Mouse (Mus musculus) embryo, embryonic 11 days (tissue): ENCODE results near the gene Ston2.

Experiments
- DNase-seq: peaks from one replicate; pipeline ENCODE4 v3.0.0-alpha.2; 2015

Gene Ston2

GRCm38 (mm10) chr12:91696231-91696630 lies 92.0 kb downstream of the Ston2 start:
- no peak for DNase-seq

DNA sequence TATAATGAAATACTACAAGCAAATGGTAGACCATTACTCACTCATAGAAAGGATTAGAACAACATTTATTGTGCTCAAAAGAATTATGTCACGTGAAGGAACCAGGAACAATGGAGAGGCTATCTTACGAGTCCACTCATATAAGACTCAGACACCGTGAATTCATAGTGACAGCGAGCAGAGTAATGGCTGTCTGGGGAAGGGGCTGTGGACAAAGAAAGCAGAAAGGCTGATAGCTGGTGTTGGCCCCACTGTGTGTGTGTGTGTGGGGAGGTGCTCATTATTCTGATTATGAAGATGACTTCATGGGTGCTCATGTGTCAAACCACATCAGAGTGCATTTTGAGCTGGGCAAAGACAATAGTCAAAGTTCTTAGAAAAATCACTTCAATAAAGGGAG lies 92.4 kb downstream of the Ston2 start:
- DNase-seq, result no peak

DNA sequence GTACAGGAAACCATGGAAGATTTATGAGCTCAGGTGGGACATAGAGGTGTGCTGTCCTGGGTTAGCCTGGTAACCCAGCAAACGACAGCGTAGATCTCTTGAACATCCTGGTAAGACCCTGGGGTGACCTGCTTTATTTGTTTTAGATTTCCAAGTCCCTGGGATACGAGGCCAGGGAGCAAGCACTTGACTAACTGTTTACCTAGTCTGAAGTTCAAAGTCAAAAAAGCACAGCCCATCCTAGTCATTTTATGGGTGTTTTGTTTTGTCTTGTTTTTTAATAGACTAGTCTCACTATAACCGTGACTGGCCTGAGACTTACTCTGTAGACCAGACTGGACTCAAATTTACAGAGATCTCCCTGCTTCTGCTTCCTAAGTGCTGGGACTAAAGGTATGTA lies 93.4 kb downstream of the Ston2 start:
- no peak for DNase-seq

DNA sequence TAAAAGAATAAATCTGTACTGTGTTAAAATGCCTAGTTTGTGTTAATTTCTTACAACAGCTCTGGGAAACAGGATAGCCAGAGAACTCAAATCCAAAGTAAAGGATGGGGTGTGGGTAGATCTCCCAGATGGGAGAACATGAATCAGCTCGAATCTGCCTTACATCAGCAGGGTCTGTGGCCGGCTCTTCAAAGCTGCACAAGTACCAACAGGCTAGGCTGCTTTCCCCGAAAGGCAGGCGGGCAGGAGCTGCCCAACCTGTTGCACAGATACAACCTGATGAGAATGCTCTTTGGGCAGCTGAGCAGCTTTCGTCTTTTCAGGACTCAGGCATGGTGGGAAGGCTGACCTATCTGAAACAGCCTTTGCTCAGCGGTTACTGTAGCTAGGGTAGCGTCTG lies 94.6 kb downstream of the Ston2 start:
- DNase-seq, result peak; percentile 16

GRCm38 (mm10) chr12:91692991-91693390 lies 95.2 kb downstream of the Ston2 start:
- DNase-seq, result no peak

GRCm38 (mm10) chr12:91685674-91686290 lies 102.4 kb downstream of the Ston2 start:
- peak; percentile 40 for DNase-seq

- peak; percentile 22 for DNase-seq
Observed at GRCm38 (mm10) chr12:91684840-91685415, 103.3 kb downstream of the Ston2 start.

GRCm38 (mm10) chr12:91684101-91684839 lies 103.9 kb downstream of the Ston2 start:
- DNase-seq, result peak; percentile 83

DNA sequence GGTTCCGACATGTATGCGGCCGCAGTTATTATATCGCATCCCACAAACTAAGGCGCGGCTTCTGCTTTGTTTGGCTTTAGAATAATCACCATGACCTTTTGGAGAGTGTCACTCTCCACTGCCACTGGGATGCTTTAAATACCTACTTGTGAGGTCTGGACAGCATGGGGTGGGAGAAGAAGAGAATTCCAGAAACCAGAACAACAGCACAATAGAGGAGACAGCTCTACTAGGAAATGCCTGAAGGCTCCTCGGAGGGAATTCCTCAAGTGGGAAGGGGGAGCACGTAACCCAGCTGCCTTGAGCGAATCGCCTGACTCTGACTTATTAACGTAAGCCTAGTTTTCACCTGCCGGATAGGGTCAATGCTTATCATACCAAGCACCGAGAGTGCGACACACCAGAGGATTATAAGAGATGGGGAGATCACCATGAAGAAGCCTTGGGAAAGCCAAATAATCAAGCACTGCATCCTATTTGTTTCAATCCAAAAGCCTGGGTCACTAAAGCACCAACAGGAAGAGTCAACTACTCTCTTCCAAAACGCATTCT lies 104.6 kb downstream of the Ston2 start:
- peak; percentile 42 for DNase-seq

GRCm38 (mm10) chr12:91683096-91683495 lies 105.1 kb downstream of the Ston2 start:
- no peak for DNase-seq

DNA sequence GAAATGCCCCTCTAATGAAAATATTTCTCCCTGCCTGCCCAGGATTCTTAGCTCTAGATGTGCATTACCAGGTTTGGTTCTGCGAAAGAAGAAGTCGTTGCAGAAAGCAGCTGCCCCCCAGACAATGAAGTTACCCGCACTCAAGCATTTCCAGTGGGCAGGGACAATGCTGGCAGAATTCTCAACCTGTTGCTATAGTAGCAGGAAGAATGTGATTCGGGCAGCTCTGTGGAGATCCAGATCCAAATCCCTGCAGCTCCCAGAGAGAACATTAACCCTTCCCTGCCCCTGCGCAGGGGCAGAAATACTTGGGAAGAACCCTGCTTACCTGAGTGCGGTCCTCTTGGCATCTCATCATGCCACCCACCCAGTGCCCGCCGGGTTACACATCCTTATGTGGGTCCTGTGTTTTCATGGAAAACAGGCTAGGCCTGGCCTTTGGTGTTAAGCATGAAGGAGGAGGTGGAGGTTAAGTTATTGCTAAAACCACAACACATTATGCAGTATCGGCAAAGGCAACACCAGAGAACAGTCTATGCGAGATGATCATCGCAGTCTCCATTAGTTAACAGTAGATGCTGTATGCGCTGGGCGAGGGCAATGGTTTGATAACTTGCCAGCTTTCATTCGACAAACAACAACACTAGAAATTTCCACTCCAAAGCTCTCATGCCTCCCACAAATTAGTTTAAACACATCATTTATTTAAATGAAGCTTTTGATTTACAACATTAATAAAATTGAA lies 108.7 kb downstream of the Ston2 start:
- peak; percentile 75 for DNase-seq

DNA sequence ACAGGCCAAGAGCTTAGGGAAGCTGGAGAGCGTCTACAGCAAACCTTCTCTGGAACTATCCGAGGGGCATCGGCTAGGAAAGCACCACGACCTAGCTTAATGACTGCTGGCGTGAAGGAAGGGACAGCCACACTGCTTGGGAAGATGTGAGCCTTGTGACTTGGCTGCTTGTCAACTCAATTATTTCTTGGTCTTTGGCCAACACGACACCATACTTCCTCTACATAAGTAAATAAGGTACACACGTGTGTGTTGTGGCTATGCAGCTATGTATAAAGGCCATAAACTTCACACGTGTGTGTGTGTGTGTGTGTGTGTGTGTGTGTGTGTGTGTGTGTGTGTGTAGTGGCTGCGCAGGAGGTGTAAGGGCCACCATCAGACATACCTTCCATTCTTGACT lies 112.2 kb downstream of the Ston2 start:
- no peak for DNase-seq

DNA sequence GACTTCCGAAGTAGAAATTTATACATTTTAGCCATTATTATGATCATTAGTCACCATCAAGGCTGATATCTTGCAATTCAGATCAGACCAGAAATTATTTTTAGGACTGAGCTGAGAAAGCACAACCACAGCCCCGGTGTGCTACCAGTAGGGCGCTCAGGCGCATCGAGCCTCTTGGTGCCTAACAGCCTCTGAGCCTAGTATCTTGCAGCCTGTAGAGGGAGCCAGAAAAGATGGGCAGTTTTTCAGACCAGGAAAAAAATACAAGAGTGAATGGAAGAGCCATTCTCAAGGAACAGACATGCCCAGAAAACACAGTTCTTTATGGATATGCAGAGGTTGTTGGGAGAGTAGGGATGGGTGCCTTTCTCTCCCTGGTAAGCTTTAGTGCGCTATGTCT lies 115.0 kb downstream of the Ston2 start:
- no peak for DNase-seq

DNA sequence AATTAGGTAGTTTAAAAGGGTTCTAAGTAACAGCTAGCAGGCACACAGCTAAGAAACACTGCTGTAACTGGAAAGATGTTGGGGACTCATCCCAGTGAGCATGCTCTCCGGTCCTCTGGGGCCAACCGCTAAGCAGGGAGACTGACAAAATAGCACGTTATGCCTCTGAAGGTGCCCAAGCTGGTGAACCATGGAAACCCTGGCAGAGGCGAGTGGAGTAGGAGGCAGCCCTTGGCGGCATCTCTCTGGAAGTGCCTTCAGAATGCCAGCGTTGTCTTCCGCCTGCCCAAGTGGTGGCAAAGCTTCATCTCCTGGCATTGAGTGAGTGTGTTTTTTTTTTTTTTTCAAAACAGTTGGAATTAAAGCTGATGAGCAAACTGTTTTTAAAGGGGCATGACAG lies 115.7 kb downstream of the Ston2 start:
- DNase-seq, result no peak

DNA sequence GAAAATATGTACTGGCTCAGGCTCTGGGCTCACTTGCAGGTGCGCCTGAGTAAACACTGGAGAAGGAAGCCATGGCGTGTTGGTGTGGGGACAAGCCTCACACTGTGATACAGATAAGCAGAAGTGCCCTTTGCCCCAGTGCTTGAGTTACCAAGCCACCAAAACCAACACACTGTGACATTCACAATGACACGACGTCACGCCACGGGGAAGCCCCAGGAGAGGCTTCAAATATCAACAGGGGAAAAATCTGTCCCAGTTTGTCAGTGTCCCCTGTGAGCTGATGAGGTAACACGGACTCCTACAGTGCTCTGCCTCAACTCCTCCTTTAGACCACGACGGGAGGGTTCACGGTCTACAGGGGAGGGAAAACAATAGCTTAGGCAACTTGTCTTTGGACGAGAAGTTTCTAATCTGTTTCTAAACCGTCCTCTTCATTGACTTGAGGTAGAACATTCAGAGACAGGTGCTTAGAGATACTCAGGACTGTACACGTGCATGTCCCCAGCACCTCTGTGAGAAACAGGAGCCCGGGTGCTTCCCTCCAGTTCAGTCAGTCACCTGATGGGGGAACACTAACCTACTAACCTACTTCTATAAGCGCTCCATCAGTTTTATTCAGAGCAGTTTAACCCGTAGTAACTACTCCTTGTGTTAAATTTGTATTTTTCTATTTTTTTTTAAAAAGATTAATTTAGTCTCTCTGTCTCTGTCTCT lies 119.5 kb downstream of the Ston2 start:
- no peak for DNase-seq

GRCm38 (mm10) chr12:91667741-91668140 lies 120.4 kb downstream of the Ston2 start:
- no peak for DNase-seq

DNA sequence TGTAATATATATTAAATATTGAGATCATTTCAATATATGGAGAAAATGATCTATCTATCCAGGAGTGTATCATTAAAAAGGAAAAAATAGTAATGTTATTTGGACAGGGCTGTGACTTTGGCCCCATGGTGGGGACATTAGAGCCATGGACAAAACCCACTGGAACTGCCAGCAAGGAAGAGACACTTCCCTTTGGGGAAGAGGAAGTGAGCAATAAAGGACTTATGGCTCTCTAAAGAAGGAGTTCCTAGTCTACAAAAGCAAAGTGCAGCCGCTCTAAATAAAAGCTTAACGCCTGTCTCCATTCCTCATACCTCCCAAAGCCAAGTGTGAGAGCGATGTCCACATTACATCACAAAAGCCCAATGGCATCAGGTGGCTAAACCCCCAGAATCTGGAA lies 121.6 kb downstream of the Ston2 start:
- no peak for DNase-seq

- DNase-seq, result no peak
Observed at GRCm38 (mm10) chr12:91665431-91665830, 122.8 kb downstream of the Ston2 start.

DNA sequence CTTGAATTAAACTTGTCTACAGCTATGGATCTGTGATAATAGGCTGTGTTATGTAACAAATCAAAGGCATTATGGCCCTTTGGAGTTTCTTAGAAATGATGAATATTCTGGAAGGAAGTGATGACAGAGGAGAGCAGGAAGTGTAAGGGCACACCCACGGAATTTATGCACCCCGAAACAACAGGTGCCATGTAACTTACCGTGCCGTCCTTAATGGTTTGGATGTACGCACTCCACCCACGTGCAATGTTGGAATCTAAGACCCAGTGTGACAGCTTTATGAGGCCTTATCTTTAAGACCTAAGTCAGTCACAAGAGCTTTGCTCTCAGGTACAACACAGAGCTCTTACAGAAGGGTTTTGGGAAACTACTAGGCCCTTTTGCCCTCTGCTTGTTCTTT lies 124.9 kb downstream of the Ston2 start:
- DNase-seq, result no peak

DNA sequence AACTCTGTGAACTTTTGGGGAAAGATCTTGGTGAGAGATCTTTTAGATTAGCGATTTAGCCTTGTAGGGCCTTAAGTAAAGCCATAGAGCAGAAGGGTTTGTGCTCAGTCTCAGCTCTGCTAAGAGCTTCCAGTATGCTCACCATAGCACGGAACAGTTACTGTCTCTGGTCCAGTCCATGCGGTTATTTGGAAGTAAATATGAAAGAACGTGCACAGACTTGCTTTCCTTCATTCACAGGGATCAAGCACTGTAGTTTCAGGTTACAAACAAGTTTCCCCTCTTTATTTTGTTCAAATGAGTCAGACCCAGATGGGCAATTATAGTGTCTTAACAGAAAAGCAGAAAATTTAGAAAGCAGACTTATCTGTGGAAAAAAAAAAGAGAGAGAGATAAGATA lies 125.3 kb downstream of the Ston2 start:
- DNase-seq, result no peak

DNA sequence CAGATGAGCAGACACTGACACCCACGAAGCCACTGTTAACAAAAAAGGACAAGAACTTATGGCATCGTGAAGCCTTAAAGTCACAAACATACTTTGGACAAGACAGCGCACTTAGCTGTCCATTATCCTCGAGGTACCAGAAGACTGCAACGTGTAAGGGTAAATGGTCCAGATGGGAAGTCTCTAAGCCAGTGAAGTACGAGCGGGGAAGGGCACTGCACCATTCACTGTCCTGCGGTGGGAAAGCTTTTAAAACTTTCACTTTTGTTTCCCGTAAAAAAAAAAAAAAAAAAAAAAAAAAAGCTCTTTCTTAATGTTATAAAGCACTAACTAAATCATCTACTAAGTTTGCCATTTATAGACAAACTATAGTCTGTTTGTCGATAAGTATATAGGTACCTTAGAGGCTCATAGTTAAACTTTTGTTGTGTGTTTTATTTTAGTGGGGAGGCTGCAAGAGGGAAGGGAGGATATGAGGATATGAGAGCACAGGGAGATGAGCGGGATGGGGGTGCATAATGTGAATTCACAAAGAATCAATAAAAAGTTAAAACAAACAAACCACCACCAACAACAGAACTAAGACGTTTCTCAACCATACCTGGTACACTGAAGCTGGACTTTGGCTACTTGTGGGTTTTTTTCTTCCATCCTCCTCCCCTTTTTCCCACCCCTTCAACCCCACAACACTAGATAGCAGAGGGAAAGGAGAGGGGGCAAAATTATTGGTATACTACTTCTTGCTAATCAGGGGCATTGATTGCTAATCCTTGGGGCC lies 127.4 kb downstream of the Ston2 start:
- DNase-seq, result no peak
